Mouse (Mus musculus) limb, embryonic 11.5 days (tissue): ENCODE data around the gene Syce2. TPM values are rescaled to one million over a fixed set of nuclear protein-coding genes. Genes with fewer than 3 reads are reported as not detected.

Source experiments
- ATAC-seq: fragments of 200-750 bp; cut with Nextera tagmentation; 2 replicates; pipeline ENCODE4 v1.8.0; 2017; ENCODE audit warnings: low read depth; ENCODE audit not compliant: insufficient number of reproducible peaks, low FRiP score, low TSS enrichment
- DNase-seq: peaks from one replicate; pipeline ENCODE4 v3.0.0-alpha.2; 2015; ENCODE audit warnings: low spot score
- H3K27ac ChIP-seq: fragments of 300-500 bp; sonication (generic); replicated peaks from 2 replicates; pipeline ENCODE4 v1.5.1; 2014; ENCODE audit warnings: low read depth, mild to moderate bottlenecking, low read length
- H3K27me3 ChIP-seq: fragments of 300-500 bp; sonication (generic); 2 replicates; pipeline ENCODE4 v1.6.1; 2014; ENCODE audit warnings: mild to moderate bottlenecking, low read length, mixed read lengths; ENCODE audit not compliant: control insufficient read depth, insufficient read depth
- H3K36me3 ChIP-seq: fragments of 300-500 bp; sonication (generic); 2 replicates; pipeline ENCODE4 v1.6.1; 2014; ENCODE audit warnings: mild to moderate bottlenecking, low read length, moderate library complexity, mixed read lengths; ENCODE audit not compliant: control insufficient read depth, insufficient read depth
- H3K4me1 ChIP-seq: fragments of 300-500 bp; sonication (generic); 2 replicates; pipeline ENCODE4 v1.6.1; 2014; ENCODE audit warnings: low read length, mixed read lengths; ENCODE audit not compliant: control insufficient read depth, insufficient read depth
- H3K4me2 ChIP-seq: fragments of 300-500 bp; sonication (generic); 2 replicates; pipeline ENCODE4 v1.6.1; 2014; ENCODE audit warnings: low read depth, mild to moderate bottlenecking, moderate library complexity; ENCODE audit not compliant: severe bottlenecking
- H3K4me3 ChIP-seq: fragments of 300-500 bp; sonication (generic); 2 replicates; pipeline ENCODE4 v1.5.1; 2014; ENCODE audit warnings: low read depth, low read length
- H3K9ac ChIP-seq: fragments of 300-500 bp; sonication (generic); 2 replicates; pipeline ENCODE4 v1.6.1; 2014; ENCODE audit warnings: mild to moderate bottlenecking, low read length
- H3K9me3 ChIP-seq: fragments of 300-500 bp; sonication (generic); 2 replicates; pipeline ENCODE4 v1.6.1; 2016; ENCODE audit warnings: low read length; ENCODE audit not compliant: control insufficient read depth
- WGBS: fragments of 180-500 bp; shearing (Covaris S2); extraction: QIAGEN DNeasy Blood & Tissue Kit; methylation state at CpG from one replicate; pipeline ENCODE4 v1.1.7; 2014; 5-methylcytosine and 5-hydroxymethylcytosine counted together
- microRNA-seq: library from miRNA; unstranded; fragments of <30 nt; microRNA quantifications from one replicate; pipeline ENCODE4, GENCODE M21; 2016
- polyA plus RNA-seq: library from polyadenylated mRNA; unstranded; fragments of >200 nt; fragmentation: Nextera tagmentation; extraction: Ambion mirVana; gene quantifications from 2 replicates; pipeline ENCODE4 v1.2.1, GENCODE M21; 2014

Gene Syce2
- polyA plus RNA-seq, 1 experiment from 2014 or later = 89.0 TPM

DNA sequence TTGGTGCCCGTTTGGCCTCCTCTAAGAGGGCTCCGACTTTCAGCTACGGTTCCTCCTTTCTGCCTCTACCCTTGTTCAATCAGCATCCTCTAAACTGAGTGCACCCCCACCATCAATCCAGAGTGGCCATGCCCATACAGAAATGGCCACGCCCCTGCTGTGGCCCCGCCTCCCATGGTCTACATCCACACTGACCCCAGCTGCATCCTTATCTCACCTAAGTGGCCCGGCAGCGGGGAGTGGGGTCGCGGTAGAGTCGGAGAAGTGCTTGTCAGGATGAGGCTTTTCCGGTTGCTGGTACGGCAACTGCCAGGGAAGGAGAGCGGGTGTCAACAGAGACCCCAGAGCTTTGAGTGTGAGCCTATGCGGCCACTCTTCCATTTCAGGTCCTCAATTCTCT is 63.6 kb downstream of the Syce2 start:
- ATAC-seq (no peak), DNase-seq (no peak)
- Histone ChIP-seq H3K9ac (no peak overlapping the region), H3K36me3 (no peaks in the 10 kb centered on the region), H3K27me3 (peaks cover 42% of the 10 kb centered on the region), H3K4me1 (peaks cover 16% of the 10 kb centered on the region), H3K4me3 (no peak overlapping the region), H3K4me2 (0 out of 2 replicates have a peak overlapping the region, but pooled peaks have one; percentile 24), H3K9me3 (no peaks in the 10 kb centered on the region; the same call in 1 of the 2 replicates), H3K27ac (no peak overlapping the region)
- 7% methylated on average over 14 of the region's 14 CpGs for WGBS

DNA sequence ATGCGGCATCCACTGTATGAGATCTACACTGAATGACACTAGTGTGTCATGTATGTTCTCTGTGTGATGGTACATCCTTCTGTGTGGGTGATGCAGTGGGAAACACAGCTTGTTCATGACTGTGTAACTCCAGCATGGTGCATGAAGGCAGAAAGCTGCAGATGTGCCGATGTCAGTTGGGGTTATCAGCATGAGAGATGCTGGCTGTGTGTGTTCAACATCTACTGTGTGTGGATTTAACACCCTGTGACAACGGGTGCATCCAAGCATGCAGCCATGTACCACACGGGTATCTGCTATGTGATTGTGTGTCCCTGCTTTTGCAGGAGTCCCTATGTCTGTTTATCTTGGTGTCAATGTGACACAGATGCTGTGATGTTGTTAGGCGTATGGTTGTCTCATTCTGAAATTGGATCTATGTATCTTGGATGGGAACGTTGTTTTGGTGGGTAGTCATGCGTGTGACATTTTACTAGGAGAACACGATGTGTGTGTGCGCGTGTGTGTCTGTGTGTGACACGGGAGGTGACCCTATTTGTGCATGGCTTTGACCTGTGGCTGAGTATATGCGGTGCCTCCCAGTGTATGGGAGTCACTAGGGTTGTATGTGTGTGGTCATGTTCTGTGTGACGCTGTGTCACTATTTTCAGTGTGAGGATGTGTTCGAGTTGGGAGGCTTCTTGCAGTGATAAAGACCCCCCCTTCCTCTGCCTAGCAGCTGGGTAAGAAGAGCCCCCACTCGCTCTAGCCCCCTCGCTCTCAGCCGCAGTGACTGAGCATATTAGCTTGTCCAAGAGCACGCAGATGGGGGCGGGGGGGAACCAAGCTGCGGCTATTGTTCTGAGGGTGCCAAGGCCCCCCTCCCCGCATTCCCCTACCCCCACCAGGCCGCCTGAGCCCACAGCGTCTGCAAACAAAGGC is 64.4 kb downstream of the Syce2 start:
- H3K27ac ChIP-seq = no peak overlapping the region
- H3K9me3 ChIP-seq = no peaks in the 10 kb centered on the region; the same call in 1 of the 2 replicates
- H3K4me3 ChIP-seq = peak overlapping the region; percentile 40
- 0 out of 2 replicates have a peak, but pooled peaks have one; percentile 42 for ATAC-seq
- peaks cover 16% of the 10 kb centered on the region for H3K4me1 ChIP-seq
- DNase-seq = no peak
- no peak overlapping the region for H3K9ac ChIP-seq
- H3K27me3 ChIP-seq = peaks cover 41% of the 10 kb centered on the region
- 30% methylated on average over 23 of the region's 23 CpGs for WGBS
- no peaks in the 10 kb centered on the region for H3K36me3 ChIP-seq
- peak overlapping the region; percentile 69 for H3K4me2 ChIP-seq

DNA sequence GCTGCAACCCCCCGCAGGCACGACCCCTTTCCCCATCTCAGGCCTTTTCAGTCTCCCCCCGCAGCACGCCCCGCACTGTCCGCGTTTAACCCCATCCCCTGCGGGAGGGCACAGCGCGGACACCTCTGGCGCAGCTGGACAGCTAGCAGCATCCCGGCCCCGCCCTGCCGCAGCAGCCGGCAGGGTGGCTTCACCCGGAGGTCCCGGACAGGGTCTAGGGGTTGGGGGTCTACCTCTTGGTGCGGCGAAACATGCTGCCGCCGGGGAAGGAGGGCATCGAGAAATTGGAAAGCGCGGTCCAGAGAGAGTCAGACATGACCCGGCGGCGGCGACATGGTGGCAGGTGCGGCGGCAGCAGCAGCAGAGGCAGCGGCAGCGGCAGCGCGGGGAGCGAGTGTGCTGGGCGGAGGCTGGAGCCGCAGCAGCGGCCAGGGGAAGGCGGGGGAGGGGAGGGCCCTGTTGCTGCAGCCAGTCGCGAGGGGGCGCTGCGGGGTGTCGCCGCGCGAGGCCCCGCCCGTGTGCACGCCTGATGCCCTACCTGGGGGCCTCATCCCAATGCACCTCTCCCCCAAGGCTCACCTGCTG is 65.1 kb downstream of the Syce2 start, which contains the start of gene Mast1:
Mast1 (minus strand) TSS at position 398 of the 585 bp plus-strand sequence.
- under 1% methylated on average over 50 of the region's 50 CpGs for WGBS
- Histone ChIP-seq H3K9ac (peak within 1 kb of the TSS; percentile 40; the same call in 1 of the 2 replicates), H3K27ac (no peak within 1 kb of the TSS)

More for the DNA sequence above, 65.1 kb downstream of the Syce2 start, which contains the start of gene Mast1:
- Histone ChIP-seq H3K27me3 (peaks cover 41% of the 10 kb centered on the region), H3K4me2 (peak within 1 kb of the TSS; percentile 69), H3K36me3 (no peaks in the 10 kb centered on the region), H3K9me3 (no peaks in the 10 kb centered on the region; the same call in 1 of the 2 replicates), H3K4me3 (peak within 1 kb of the TSS; percentile 40), H3K4me1 (peaks cover 16% of the 10 kb centered on the region)
- peak; percentile 27; the same call in 1 of the 2 replicates for ATAC-seq
- DNase-seq = peak; percentile 73

Small RNAs within 50 kb of the gene (microRNA-seq; reads per million reads assigned to microRNA genes)
- gene Gm24197 (not detected), gene Mir7069 (7.3 reads per million, percentile 17 among the genes with 10 or more reads in this experiment)

Other genes starting within 250 kb of the Syce2 start
- gene Ier2, start 209.3 kb upstream of the Syce2 start, polyA plus RNA-seq = 149 and 156 TPM in 2 replicates
- gene Trmt1, start 185.8 kb upstream of the Syce2 start, polyA plus RNA-seq = 65.7 and 65.9 TPM in 2 replicates
- 26.4 and 26.7 TPM in 2 replicates for gene Nacc1, start 184.2 kb upstream of the Syce2 start, polyA plus RNA-seq
- gene Lyl1, start 170.7 kb upstream of the Syce2 start, polyA plus RNA-seq = 3.9 and 4.8 TPM in 2 replicates
- gene G430095P16Rik, start 149.1 kb upstream of the Syce2 start, polyA plus RNA-seq = 7.7 and 8.6 TPM in 2 replicates
- 4.6 TPM in 2 replicates for gene Nfix, start 71.8 kb upstream of the Syce2 start, polyA plus RNA-seq
- 3.6 and 3.9 TPM in 2 replicates for gene Dand5, start 49.3 kb upstream of the Syce2 start, polyA plus RNA-seq
- 45.0 and 46.7 TPM in 2 replicates for gene Gadd45gip1, start 40.6 kb upstream of the Syce2 start, polyA plus RNA-seq
- 93.1 and 93.4 TPM in 2 replicates for gene Rad23a, start 31.4 kb upstream of the Syce2 start, polyA plus RNA-seq
- 854 and 918 TPM in 2 replicates for gene Calr, start 25.2 kb upstream of the Syce2 start, polyA plus RNA-seq
- gene Farsa, start 15.1 kb upstream of the Syce2 start, polyA plus RNA-seq = 99.9 and 105 TPM in 2 replicates
- 42.1 and 43.3 TPM in 2 replicates for gene Gcdh, start 21.8 kb downstream of the Syce2 start, polyA plus RNA-seq
- gene Klf1, start 29.8 kb downstream of the Syce2 start, polyA plus RNA-seq = 9.1 and 11.0 TPM in 2 replicates
- 8.2 and 8.6 TPM in 2 replicates for gene Dnase2a, start 36.4 kb downstream of the Syce2 start, polyA plus RNA-seq
- 0.17 and 0.71 TPM in 2 replicates for gene Mast1, start 65.2 kb downstream of the Syce2 start, polyA plus RNA-seq
- 0.16 TPM in 1 of 2 replicates, not detected in the other for gene Rtbdn, start 74.9 kb downstream of the Syce2 start, polyA plus RNA-seq
- not detected in 2 replicates for gene Gm49661, start 97.3 kb downstream of the Syce2 start, polyA plus RNA-seq
- gene Prdx2, start 97.5 kb downstream of the Syce2 start, polyA plus RNA-seq = 1,235 and 1,326 TPM in 2 replicates
- 127 and 133 TPM in 2 replicates for gene Rnaseh2a, start 97.7 kb downstream of the Syce2 start, polyA plus RNA-seq
- 7.2 and 7.7 TPM in 2 replicates for gene Junb, start 106.6 kb downstream of the Syce2 start, polyA plus RNA-seq
- 14.5 and 15.2 TPM in 2 replicates for gene Hook2, start 118.5 kb downstream of the Syce2 start, polyA plus RNA-seq
- not detected in 2 replicates for gene Best2, start 142.4 kb downstream of the Syce2 start, polyA plus RNA-seq
- gene Asna1, start 153.2 kb downstream of the Syce2 start, polyA plus RNA-seq = 119 and 131 TPM in 2 replicates
- 194 and 197 TPM in 2 replicates for gene Trir, start 154.7 kb downstream of the Syce2 start, polyA plus RNA-seq
- gene Tnpo2, start 164.8 kb downstream of the Syce2 start, polyA plus RNA-seq = 12.7 and 16.3 TPM in 2 replicates
- gene Fbxw9, start 187.9 kb downstream of the Syce2 start, polyA plus RNA-seq = 21.0 and 21.2 TPM in 2 replicates
- 0.75 TPM in 1 of 2 replicates, not detected in the other for gene Gm5741, start 195.9 kb downstream of the Syce2 start, polyA plus RNA-seq
- gene Dhps, start 199.6 kb downstream of the Syce2 start, polyA plus RNA-seq = 69.4 and 73.8 TPM in 2 replicates
- 112 and 115 TPM in 2 replicates for gene Wdr83os, start 208.6 kb downstream of the Syce2 start, polyA plus RNA-seq
- gene Wdr83, start 209.2 kb downstream of the Syce2 start, polyA plus RNA-seq = 54.9 and 57.7 TPM in 2 replicates
- gene Man2b1, start 211.2 kb downstream of the Syce2 start, polyA plus RNA-seq = 22.1 and 23.4 TPM in 2 replicates